Mouse (Mus musculus) brown adipose tissue, adult 24 weeks (tissue): ENCODE results near the gene Sparc. TPM values are rescaled to one million over a fixed set of nuclear protein-coding genes. Genes with fewer than 3 reads are reported as not detected.

Experiments
- H3K27ac ChIP-seq: fragments of 200-500 bp; replicated peaks from 2 replicates; pipeline ENCODE4 v1.5.1; 2012; ENCODE audit warnings: low read depth, mild to moderate bottlenecking, low read length
- H3K4me1 ChIP-seq: fragments of 200-500 bp; 2 replicates; pipeline ENCODE4 v1.6.1; 2012; ENCODE audit warnings: low read length, mixed read lengths; ENCODE audit not compliant: control insufficient read depth, insufficient read depth, insufficient read length
- H3K4me3 ChIP-seq: fragments of 200-500 bp; 2 replicates; pipeline ENCODE4 v1.5.1; 2012; ENCODE audit warnings: low read depth, mild to moderate bottlenecking, low read length, moderate library complexity; ENCODE audit not compliant: insufficient read depth
- polyA plus RNA-seq: library from polyadenylated mRNA; stranded (reverse); fragments of >200 nt; gene quantifications from 2 replicates; pipeline ENCODE4 v1.2.4, GENCODE M21; 2012; ENCODE audit not compliant: missing spikeins, insufficient read depth, insufficient read length

Gene Sparc
- polyA plus RNA-seq, 1 experiment, result 804 TPM

- no peak overlapping the region for H3K27ac ChIP-seq
- H3K4me1 ChIP-seq, result no peaks in the 10 kb centered on the region
Measured at GRCm38 (mm10) chr11:55373373-55373772, 49.6 kb downstream of the Sparc start.

GRCm38 (mm10) chr11:55372001-55372400 is 51.0 kb downstream of the Sparc start:
- Histone ChIP-seq H3K4me1 (no peaks in the 10 kb centered on the region), H3K4me3 (no peak overlapping the region), H3K27ac (no peak overlapping the region)

More at GRCm38 (mm10) chr11:55373373-55373772, 49.6 kb downstream of the Sparc start:
- no peak overlapping the region for H3K4me3 ChIP-seq

- H3K4me1 ChIP-seq, result no peaks in the 10 kb centered on the region
- no peak overlapping the region for H3K4me3 ChIP-seq
- peak overlapping the region; percentile 20; the same call in 1 of the 2 replicates for H3K27ac ChIP-seq
Measured at GRCm38 (mm10) chr11:55369093-55369471, 53.9 kb downstream of the Sparc start.

GRCm38 (mm10) chr11:55368388-55369092 is 54.4 kb downstream of the Sparc start:
- H3K27ac ChIP-seq, result peak overlapping the region; percentile 20; the same call in 1 of the 2 replicates
- no peaks in the 10 kb centered on the region for H3K4me1 ChIP-seq
- no peak overlapping the region for H3K4me3 ChIP-seq

GRCm38 (mm10) chr11:55367783-55368182 is 55.2 kb downstream of the Sparc start:
- no peak overlapping the region for H3K27ac ChIP-seq
- H3K4me3 ChIP-seq, result no peak overlapping the region
- no peaks in the 10 kb centered on the region for H3K4me1 ChIP-seq

- Histone ChIP-seq H3K27ac (no peak overlapping the region), H3K4me1 (no peaks in the 10 kb centered on the region), H3K4me3 (no peak overlapping the region)
Measured at GRCm38 (mm10) chr11:55365840-55366239, 57.1 kb downstream of the Sparc start.

- Histone ChIP-seq H3K27ac (no peak overlapping the region), H3K4me1 (no peaks in the 10 kb centered on the region), H3K4me3 (no peak overlapping the region)
Measured at GRCm38 (mm10) chr11:55365242-55365641, 57.7 kb downstream of the Sparc start.

- Histone ChIP-seq H3K4me3 (no peak overlapping the region), H3K27ac (no peak overlapping the region), H3K4me1 (no peaks in the 10 kb centered on the region)
Measured at GRCm38 (mm10) chr11:55364662-55365061, 58.3 kb downstream of the Sparc start.

- Histone ChIP-seq H3K27ac (no peak overlapping the region), H3K4me3 (no peak overlapping the region), H3K4me1 (no peaks in the 10 kb centered on the region)
Measured at GRCm38 (mm10) chr11:55358094-55358783, 64.7 kb downstream of the Sparc start.

GRCm38 (mm10) chr11:55356846-55357245 is 66.1 kb downstream of the Sparc start:
- Histone ChIP-seq H3K4me3 (no peak overlapping the region), H3K27ac (no peak overlapping the region), H3K4me1 (no peaks in the 10 kb centered on the region)

Other genes with a start within 250 kb of the Sparc start
- 279 and 401 TPM in 2 replicates for gene Slc36a2, start 238.1 kb downstream of the Sparc start, polyA plus RNA-seq
- gene Slc36a1, start 218.8 kb downstream of the Sparc start, polyA plus RNA-seq, result 3.4 and 5.3 TPM in 2 replicates
- gene Fat2, start 86.6 kb downstream of the Sparc start, polyA plus RNA-seq, result not detected in 2 replicates
- gene Atox1, start 38.1 kb upstream of the Sparc start, polyA plus RNA-seq, result 386 and 509 TPM in 2 replicates
- 17.0 and 19.4 TPM in 2 replicates for gene G3bp1, start 46.5 kb upstream of the Sparc start, polyA plus RNA-seq
- gene Glra1, start 185.0 kb upstream of the Sparc start, polyA plus RNA-seq, result not detected in 2 replicates